Mouse (Mus musculus): ENCODE data around the gene Defb21. TPM values are rescaled to one million over a fixed set of nuclear protein-coding genes. Genes with fewer than 3 reads are reported as not detected.
A peak's percentile ranks its signal among the peaks of the same experiment; 100 is the strongest.

Gene Defb21
- not detected for total RNA-seq (2022)

- DNase-seq (ENCODE audit: low spot score in 2 of 2), result no peak
Observed at GRCm38 (mm10) chr2:152572114-152572794, at the start of gene Defb21. TSS of gene Defb21 (plus strand) at chr2:152572744.

DNA sequence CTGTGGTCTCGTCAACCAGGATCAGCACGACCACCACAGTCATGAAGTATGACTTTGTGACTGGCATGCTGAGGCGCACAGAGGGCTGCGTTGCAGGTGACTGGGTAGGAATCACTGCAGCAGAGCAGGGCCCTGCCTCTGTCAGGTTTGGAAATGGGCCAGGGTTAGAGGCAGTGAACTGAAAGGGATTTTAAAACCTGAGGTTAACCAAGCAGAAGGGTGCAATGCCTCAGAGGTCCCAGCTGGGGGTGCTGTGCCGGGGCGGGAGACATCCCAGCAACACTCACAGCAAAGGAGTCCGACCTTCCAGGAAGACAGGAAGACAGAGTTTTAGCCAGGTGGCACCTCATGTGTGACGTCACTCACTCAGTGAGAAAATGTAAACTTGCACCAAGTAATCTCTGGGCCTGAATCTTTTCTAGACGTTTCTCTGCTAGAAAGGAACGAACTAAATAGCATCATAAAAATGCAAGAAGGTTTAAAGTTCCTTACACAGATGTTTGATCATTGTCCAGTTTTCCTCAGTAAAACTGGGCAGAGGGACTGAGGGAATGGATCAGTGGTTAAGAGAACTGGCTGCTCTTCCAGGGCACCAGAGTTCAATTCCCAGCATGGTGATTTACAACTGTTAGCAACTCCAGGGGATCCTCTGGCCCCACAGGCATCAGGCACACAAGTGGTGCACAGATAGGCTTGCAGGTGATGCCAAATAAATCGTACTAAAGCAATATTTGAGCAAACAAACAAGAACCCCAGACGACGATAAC, 32.4 kb upstream of the Defb21 start, which contains the start of gene Defb29:
TSS of gene Defb29 (minus strand) at position 155 of the 767 bp plus-strand sequence.
- no peak for DNase-seq (ENCODE audit: low spot score in 2 of 2)

DNA sequence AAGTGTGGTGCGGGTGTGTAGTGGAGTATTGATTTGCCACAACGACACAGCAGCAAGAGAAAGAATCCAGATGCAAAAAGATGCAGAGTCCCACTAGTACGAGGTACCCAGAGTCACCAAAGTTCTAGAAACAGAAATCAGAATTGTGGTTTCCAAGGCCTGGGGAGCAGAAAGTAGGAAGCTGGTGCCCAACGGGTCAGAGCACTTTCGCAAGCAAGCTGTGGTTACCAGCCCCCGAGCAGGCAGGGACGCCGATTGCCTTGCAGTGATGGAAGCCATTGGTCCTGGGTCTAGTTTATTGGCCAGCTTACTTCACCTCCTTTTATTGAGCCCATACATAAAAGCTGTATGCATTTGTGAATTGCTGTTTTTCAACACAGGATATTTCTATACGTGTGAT, 30.6 kb upstream of the Defb21 start:
- no peak for DNase-seq (ENCODE audit: low spot score in 2 of 2)

DNA sequence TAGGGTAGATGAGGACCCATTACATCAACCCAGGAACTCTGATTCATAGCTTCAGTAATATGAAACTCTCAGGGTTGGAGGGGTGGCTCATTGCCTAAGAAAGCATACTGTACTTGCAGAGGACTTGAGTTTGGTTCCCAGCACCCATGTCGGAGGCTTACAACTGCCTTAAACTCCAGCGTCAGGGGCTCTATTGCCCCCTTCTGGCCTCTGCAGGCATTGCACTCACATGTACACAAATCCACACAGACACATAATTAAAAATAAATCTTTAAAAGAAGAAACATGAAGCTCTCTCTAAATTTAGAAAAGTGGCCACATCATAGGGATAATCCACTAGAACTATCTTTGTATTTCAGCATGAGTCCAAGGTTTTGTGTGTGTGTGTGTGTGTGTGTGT, 29.6 kb upstream of the Defb21 start:
- no peak for DNase-seq (ENCODE audit: low spot score in 2 of 2)

GRCm38 (mm10) chr2:152543478-152543877, 29.1 kb upstream of the Defb21 start:
- DNase-seq (ENCODE audit: low spot score in 2 of 2), result no peak

DNA sequence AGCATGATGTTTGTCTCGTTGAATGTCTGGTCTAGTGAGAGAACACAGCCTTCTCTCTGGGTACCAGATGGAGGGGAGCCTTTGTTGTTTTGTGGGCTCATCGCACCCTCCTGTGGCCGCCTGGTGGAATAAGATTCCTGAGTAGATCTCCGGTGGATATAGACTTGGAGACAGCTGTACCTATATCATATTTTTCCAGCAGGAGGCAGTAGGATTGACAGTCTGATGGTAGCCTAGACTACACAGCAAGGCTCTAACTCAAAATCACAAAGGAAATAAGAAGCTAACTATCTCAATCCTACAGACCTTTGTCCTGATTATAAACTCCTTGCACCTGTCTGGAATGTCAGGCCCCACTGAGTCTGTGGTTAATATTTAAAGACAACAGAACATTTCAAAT, 27.9 kb upstream of the Defb21 start:
- peak; percentile 10 to 43 for DNase-seq (ENCODE audit: low spot score in 2 of 2)

- DNase-seq (ENCODE audit: low spot score in 2 of 2), result no peak
Observed at GRCm38 (mm10) chr2:152548124-152548523, 24.4 kb upstream of the Defb21 start.

GRCm38 (mm10) chr2:152553774-152554423, 18.6 kb upstream of the Defb21 start:
- peak; percentile 20 to 46 for DNase-seq (ENCODE audit: low spot score in 2 of 2)

- DNase-seq (ENCODE audit: low spot score in 2 of 2), result no peak
Observed at GRCm38 (mm10) chr2:152556655-152557054, 15.9 kb upstream of the Defb21 start.

- DNase-seq (ENCODE audit: low spot score in 2 of 2), result no peak
Observed at GRCm38 (mm10) chr2:152569038-152569437, 3.5 kb upstream of the Defb21 start, which contains the start of gene Gm17416. TSS of gene Gm17416 (plus strand) at chr2:152569338.

- no peak for DNase-seq (ENCODE audit: low spot score in 2 of 2)
Observed at GRCm38 (mm10) chr2:152569881-152570280, 2.7 kb upstream of the Defb21 start.

DNA sequence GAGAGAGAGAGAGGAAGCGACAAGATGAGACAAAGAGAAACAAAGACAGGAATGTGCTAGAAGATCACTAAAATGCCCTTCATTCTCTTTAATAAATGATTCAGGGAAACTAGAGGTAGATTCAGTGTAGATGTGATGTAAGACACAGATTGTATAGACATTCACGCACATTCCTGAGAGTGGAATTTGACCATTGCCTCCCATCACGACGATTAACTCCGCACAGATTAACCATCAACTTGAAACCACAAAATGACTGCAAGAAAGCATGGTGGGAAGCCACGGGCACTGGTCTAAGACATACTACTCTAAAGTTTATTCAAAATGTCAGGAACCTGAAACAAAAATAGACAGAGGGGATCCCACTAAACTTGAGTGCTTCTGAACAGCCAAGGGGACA, 2.2 kb upstream of the Defb21 start:
- DNase-seq (ENCODE audit: low spot score in 2 of 2), result no peak

GRCm38 (mm10) chr2:152573484-152573883, 940 bp downstream of the Defb21 start:
- no peak for DNase-seq (ENCODE audit: low spot score in 2 of 2)

DNA sequence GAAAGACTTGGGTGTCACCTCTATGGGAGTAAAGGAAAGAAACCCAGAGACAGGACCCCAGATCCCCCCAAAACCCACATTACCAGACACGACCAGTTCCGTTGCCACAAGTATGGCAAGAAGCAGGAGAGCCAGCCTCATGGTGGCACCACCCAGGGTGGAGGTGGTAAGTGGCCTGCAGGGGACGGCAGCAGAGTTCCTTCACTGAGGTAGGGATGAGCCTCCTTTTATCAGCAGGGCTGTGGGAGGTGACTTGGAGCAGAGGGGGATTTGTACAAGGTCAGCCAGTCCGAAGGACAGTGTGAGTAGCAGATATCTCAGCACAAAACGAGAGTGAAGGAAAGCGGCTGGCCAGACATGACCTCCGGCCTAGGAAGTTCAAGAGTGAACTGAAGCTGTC, 7.6 kb downstream of the Defb21 start, which contains the start of gene Defb19:
TSS of gene Defb19 (minus strand) at position 206 of the 400 bp plus-strand sequence.
- DNase-seq (ENCODE audit: low spot score in 2 of 2), result no peak

GRCm38 (mm10) chr2:152580612-152581011, 8.1 kb downstream of the Defb21 start:
- no peak for DNase-seq (ENCODE audit: low spot score in 2 of 2)

DNA sequence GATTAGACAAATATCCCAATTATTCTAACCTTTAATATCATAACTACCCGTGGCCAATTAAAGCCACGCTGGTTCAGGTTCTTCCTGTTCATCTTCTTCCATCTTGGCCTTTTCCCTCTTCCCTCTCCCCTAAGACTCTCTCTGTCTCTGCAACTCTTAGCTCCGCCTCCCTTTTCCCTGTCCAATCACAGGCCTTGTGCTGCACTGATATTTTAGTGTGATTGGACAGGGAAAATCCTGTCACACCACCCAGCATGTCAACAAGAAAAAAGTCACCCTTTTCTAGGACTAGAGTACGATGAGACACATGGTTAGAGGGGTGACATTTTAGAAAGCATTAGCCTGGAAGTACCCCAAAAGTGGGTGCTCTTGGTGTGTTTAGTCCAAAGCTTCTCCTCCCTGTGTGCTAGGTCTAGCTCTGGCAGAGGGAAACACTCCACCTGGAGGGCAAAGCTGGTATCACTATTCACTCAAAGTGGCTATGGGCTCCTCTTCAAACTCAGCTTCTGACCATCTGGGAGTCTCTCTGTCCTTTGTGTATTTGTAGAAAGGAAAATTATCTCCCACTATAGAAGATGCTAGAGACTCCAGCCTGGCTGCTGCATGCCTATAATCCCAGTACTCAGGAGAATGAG, 14.5 kb downstream of the Defb21 start:
- no peak for DNase-seq (ENCODE audit: low spot score in 2 of 2)

- DNase-seq (ENCODE audit: low spot score in 2 of 2), result no peak
Observed at GRCm38 (mm10) chr2:152588450-152588849, 15.9 kb downstream of the Defb21 start.

GRCm38 (mm10) chr2:152589021-152589420, 16.5 kb downstream of the Defb21 start:
- DNase-seq (ENCODE audit: low spot score in 2 of 2), result no peak

GRCm38 (mm10) chr2:152599299-152599698, 26.8 kb downstream of the Defb21 start, which contains the start of gene Defb45:
TSS of gene Defb45 (minus strand) at chr2:152599399.
- DNase-seq (ENCODE audit: low spot score in 2 of 2), result no peak

GRCm38 (mm10) chr2:152600076-152600475, 27.5 kb downstream of the Defb21 start:
- no peak for DNase-seq (ENCODE audit: low spot score in 2 of 2)

- no peak for DNase-seq (ENCODE audit: low spot score in 2 of 2)
Observed at GRCm38 (mm10) chr2:152601275-152601960, 28.9 kb downstream of the Defb21 start.

Data from left cerebral cortex, adult 8-10 months (tissue).